Mouse (Mus musculus) regulatory T cell (primary cell): ENCODE measurements at regions not wholly inside any gene's neighbourhood (a gene's known extent, or its start where the extent isn't known, plus 50 kb on each side); places are given as distances from the start of the nearest gene placed in this dataset.
"Not testable (repeated sequence)": the region's sequence is repeated elsewhere in the genome, so short reads cannot be mapped to it uniquely, and the experiment has no call there.

Source experiments
- in situ Hi-C: fragments of 300-600 bp; cut with MboI, MseI; formaldehyde crosslinking; loops from one replicate; pipeline ENCODE4 v1.15.1; 2025; ENCODE audit warnings: high pct_unique_total_duplicates

GRCm38 (mm10) chr16:93344555-93344954 lies 259.3 kb downstream of the Setd4 start:
- in situ Hi-C loops: no loop called here

- in situ Hi-C loops: no loop called here
Observed at GRCm38 (mm10) chr16:93342701-93343100, 261.2 kb downstream of the Setd4 start.

- in situ Hi-C loops: no loop called here
Observed at GRCm38 (mm10) chr16:93341791-93342190, 262.1 kb downstream of the Setd4 start.

- in situ Hi-C loops: no loop called here
Observed at GRCm38 (mm10) chr16:93338806-93339205, 265.1 kb downstream of the Setd4 start.

- in situ Hi-C loops: no loop called here
Observed at GRCm38 (mm10) chr16:93335322-93336111, 268.3 kb downstream of the Setd4 start.

- in situ Hi-C loops: no loop called here
Observed at GRCm38 (mm10) chr16:93333654-93334053, 270.2 kb downstream of the Setd4 start.

GRCm38 (mm10) chr16:93328680-93329395 lies 275.0 kb downstream of the Setd4 start:
- in situ Hi-C loops: no loop called here

GRCm38 (mm10) chr16:93324911-93325310 lies 279.0 kb downstream of the Setd4 start:
- in situ Hi-C loops: no loop called here

- in situ Hi-C loops: no loop called here
Observed at GRCm38 (mm10) chr16:93323172-93323571, 280.7 kb downstream of the Setd4 start.

GRCm38 (mm10) chr16:93319581-93319980 lies 284.3 kb downstream of the Setd4 start:
- in situ Hi-C loops: loop anchor here (10.0 kb wide), 2 partner anchors 595 to 755 kb away; no protein-coding TSS in a partner anchor

- in situ Hi-C loops: loop anchor here (10.0 kb wide), 2 partner anchors 587 to 747 kb away; no protein-coding TSS in a partner anchor
Observed at GRCm38 (mm10) chr16:93311644-93312043, 292.2 kb downstream of the Setd4 start.

GRCm38 (mm10) chr16:93308666-93309360 lies 295.1 kb downstream of the Setd4 start:
- in situ Hi-C loops: no loop called here

GRCm38 (mm10) chr16:93306951-93307350 lies 296.9 kb downstream of the Setd4 start:
- in situ Hi-C loops: no loop called here

GRCm38 (mm10) chr16:93306140-93306539 lies 297.7 kb downstream of the Setd4 start:
- in situ Hi-C loops: not testable (repeated sequence)

GRCm38 (mm10) chr16:93294430-93294829 lies 309.4 kb downstream of the Setd4 start:
- in situ Hi-C loops: loop anchor here (10.0 kb wide), 2 partner anchors 470 to 610 kb away; partner anchors contain the start of gene Runx1

- in situ Hi-C loops: loop anchor here (10.0 kb wide), 2 partner anchors 468 to 608 kb away; partner anchors contain the start of gene Runx1
Observed at GRCm38 (mm10) chr16:93292965-93293653, 310.8 kb downstream of the Setd4 start.

GRCm38 (mm10) chr16:93292181-93292834 lies 311.6 kb downstream of the Setd4 start:
- in situ Hi-C loops: loop anchor here (10.0 kb wide), 2 partner anchors 468 to 608 kb away; partner anchors contain the start of gene Runx1

- in situ Hi-C loops: no loop called here
Observed at GRCm38 (mm10) chr16:93288036-93288435, 315.8 kb downstream of the Setd4 start.

- in situ Hi-C loops: no loop called here
Observed at GRCm38 (mm10) chr16:93287520-93287919, 316.3 kb downstream of the Setd4 start.

- in situ Hi-C loops: no loop called here
Observed at GRCm38 (mm10) chr16:93286816-93287215, 317.0 kb downstream of the Setd4 start.

- in situ Hi-C loops: no loop called here
Observed at GRCm38 (mm10) chr16:93285191-93285590, 318.7 kb downstream of the Setd4 start.
